Mouse (Mus musculus) C2C12 (cell line): ENCODE measurements around the gene Anp32e. TPM values are rescaled to one million over a fixed set of nuclear protein-coding genes. Genes with fewer than 3 reads are reported as not detected.

Experiments used
- H3K27me3 ChIP-seq: one replicate; pipeline ENCODE4 v1.6.1; 2011; ENCODE audit not compliant: control insufficient read depth, insufficient read depth, insufficient read length
- H3K36me3 ChIP-seq: one replicate; pipeline ENCODE4 v1.6.1; 2011; ENCODE audit not compliant: control insufficient read depth, insufficient read depth
- H3K4me3 ChIP-seq: one replicate; pipeline ENCODE4 v1.5.1; 2011; ENCODE audit warnings: mild to moderate bottlenecking, control low read depth; ENCODE audit not compliant: poor library complexity, insufficient read depth, severe bottlenecking
- H3K79me2 ChIP-seq: one replicate; pipeline ENCODE4 v1.6.1; 2011; ENCODE audit not compliant: control insufficient read depth, insufficient read depth
- H3K79me3 ChIP-seq: one replicate; pipeline ENCODE4 v1.6.1; 2011; ENCODE audit warnings: low read depth, control low read depth
- H3ac ChIP-seq: one replicate; pipeline ENCODE3; 2011; ENCODE audit warnings: low read depth; ENCODE audit not compliant: control insufficient read depth, insufficient read length
- CEBPB ChIP-seq: IDR thresholded peaks from one replicate; pipeline ENCODE4 v1.6.1; 2011; ENCODE audit warnings: low read depth, mild to moderate bottlenecking, control low read depth, moderate library complexity
- CTCF ChIP-seq: IDR thresholded peaks from one replicate; pipeline ENCODE4 v1.5.1; 2011; ENCODE audit not compliant: control insufficient read depth, insufficient read depth, insufficient read length
- FOSL1 ChIP-seq: IDR thresholded peaks from one replicate; pipeline ENCODE4 v1.8.0; 2011; ENCODE audit warnings: mild to moderate bottlenecking, low read length; ENCODE audit not compliant: poor library complexity, insufficient read depth, severe bottlenecking
- MAX ChIP-seq: IDR thresholded peaks from one replicate; pipeline ENCODE4 v1.6.1; 2011; ENCODE audit warnings: mild to moderate bottlenecking, control low read depth
- MYOD1 ChIP-seq: IDR thresholded peaks from one replicate; pipeline ENCODE4 v1.6.1; 2011; ENCODE audit warnings: low read depth; ENCODE audit not compliant: control insufficient read depth, insufficient read length
- MYOG ChIP-seq: IDR thresholded peaks from one replicate; pipeline ENCODE4 v1.6.1; 2011; ENCODE audit not compliant: control insufficient read depth, insufficient read length; ENCODE audit errors: extremely low read depth
- USF1 ChIP-seq: IDR thresholded peaks from one replicate; pipeline ENCODE4 v1.6.1; 2011; ENCODE audit warnings: low read depth, mild to moderate bottlenecking, control low read depth, moderate library complexity
- polyA plus RNA-seq: library from polyadenylated mRNA; unstranded; fragments of >200 nt; fragmentation: generic; extraction: Trizol; gene quantifications from one replicate; pipeline ENCODE4 v1.2.1, GENCODE M21; 2012; ENCODE audit warnings: missing spikeins

Gene Anp32e
- polyA plus RNA-seq, 1 experiment, result 66.3 TPM

GRCm38 (mm10) chr3:95980276-95980970 lies 51.4 kb downstream of the Anp32e start:
- no peak overlapping the region for H3ac ChIP-seq
- H3K79me3 ChIP-seq, result no peaks in the 10 kb centered on the region
- no peaks in the 10 kb centered on the region for H3K36me3 ChIP-seq
- H3K27me3 ChIP-seq, result no peaks in the 10 kb centered on the region
- no peak overlapping the region for H3K4me3 ChIP-seq
- peak; percentile 41 for TF ChIP-seq MAX
- TF ChIP-seq MYOG, result no peak
- TF ChIP-seq USF1, result peak; percentile 43
- peak; percentile 5 for TF ChIP-seq MYOD1
- TF ChIP-seq FOSL1, result peak; percentile 44
- TF ChIP-seq CTCF, result no peak
- TF ChIP-seq CEBPB, result no peak
- no peaks in the 10 kb centered on the region for H3K79me2 ChIP-seq

DNA sequence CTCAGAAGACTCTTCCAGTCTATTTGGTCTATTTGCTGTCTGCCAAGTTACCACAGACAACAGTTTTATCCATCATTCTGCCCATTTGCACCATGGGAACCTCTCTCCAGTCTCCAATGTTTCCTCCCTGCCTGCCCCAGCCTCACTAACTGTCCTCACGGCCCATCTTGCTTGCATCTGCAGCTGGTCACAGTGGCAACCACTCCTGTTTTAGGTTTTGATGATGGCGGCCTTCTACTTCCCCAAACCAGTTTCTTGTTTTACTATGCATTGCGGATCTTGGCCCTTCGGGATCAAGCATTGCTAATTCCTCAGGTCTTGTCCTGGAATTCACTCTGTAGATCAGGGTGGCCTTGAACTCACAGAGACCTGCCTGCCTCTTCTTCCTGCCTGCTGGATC lies 53.1 kb downstream of the Anp32e start:
- H3K36me3 ChIP-seq, result peaks cover 5% of the 10 kb centered on the region
- no peaks in the 10 kb centered on the region for H3K27me3 ChIP-seq
- no peak overlapping the region for H3K4me3 ChIP-seq
- no peaks in the 10 kb centered on the region for H3K79me3 ChIP-seq
- no peak overlapping the region for H3ac ChIP-seq
- H3K79me2 ChIP-seq, result no peaks in the 10 kb centered on the region
- TF ChIP-seq FOSL1 (no peak), MAX (no peak), MYOD1 (no peak)

DNA sequence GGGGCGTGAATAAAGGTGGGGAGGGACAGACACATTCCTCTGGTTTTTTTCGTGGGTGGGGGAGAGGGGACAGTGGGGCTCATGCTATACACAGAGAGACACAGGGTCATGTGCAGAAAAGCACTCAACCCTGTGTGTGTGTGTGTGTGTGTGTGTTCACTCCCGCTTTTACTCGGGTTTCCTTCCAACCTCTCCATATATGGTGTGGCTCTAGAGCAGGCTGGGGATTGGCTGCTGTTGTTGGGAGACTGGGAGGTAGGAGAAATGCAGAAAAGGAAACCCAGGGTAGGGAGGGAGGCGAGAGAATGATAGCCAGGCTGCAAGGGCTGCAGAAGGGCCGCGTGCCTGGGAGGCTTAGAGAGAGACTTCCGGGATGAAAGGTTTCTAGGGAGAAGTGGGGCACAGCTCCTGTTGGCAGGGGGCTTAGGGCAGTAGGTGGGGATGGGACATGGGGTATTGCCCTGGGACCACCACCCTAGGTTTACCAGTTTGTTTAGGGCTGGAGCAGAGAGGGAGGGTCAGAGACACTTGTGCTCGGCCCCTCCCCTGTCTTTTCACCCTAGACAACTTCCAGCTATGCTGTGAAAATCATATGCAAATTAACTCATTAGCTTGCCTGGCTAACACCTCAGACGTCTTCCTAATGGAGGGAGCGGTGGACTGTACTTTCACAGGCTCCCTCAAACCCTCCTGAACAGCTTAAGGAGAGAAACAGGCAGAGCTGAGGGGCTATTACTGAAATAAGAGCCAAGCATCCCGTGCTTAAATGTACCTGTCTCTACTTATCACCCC lies 56.4 kb downstream of the Anp32e start:
- Histone ChIP-seq H3K27me3 (no peaks in the 10 kb centered on the region), H3K79me2 (no peaks in the 10 kb centered on the region), H3K79me3 (no peaks in the 10 kb centered on the region), H3K4me3 (no peak overlapping the region), H3ac (peak overlapping the region; percentile 55), H3K36me3 (peaks cover 29% of the 10 kb centered on the region)
- no peak for TF ChIP-seq MYOG

DNA sequence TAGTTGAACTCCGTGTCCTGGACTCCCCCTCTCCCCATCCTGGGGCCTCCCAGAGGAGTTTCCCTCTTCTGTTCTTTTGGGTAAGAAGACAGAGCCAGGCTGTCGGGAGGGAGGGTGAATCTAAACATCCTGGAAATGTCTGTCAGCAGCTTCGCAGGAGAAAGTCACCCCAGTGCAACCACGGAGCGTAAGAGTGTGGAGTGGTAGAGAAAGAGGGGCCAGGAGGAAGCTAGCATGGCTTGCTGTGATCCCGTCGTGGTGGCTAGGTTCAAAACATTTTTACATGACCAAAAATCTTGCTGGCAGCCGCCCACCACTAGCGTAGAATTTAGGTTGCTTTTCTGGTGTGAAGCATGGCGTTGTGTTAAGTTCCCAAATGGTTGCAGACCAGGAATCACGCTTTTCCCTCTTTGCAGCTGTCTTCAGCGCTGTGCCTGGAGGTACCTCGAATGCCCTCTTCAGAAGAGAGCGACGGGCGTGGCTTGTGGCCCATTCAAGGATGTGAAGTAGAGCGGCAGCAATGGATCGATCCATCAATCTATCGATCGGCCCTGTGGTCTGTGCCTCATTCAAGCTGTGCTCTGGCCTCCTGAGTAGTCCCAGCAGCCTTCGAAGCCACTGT lies 57.1 kb downstream of the Anp32e start:
- Histone ChIP-seq H3K79me3 (no peaks in the 10 kb centered on the region), H3K4me3 (no peak overlapping the region)

DNA sequence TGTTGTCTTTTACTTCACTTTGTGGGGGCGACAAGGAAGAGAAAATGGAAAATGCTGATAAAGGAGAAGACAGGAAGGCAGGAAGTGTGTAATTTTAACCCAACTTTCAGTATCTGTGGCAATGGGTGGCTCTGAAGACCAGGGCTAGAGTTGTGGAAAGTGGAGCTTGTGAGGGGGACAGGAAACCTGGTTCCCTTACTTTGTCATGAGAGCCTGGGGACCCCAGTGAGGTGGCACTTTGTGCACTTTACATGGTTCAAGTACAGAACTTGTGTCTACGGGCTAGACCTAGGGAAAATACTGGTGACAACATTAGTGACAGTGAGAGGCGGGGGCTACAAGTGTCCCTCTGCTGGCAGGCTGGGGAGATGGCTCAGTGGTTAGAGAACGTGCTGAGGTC lies 57.9 kb downstream of the Anp32e start:
- H3K36me3 ChIP-seq, result peaks cover 44% of the 10 kb centered on the region

More for the DNA sequence above, 57.1 kb downstream of the Anp32e start:
- TF ChIP-seq MYOG (no peak), CEBPB (no peak), CTCF (no peak), MYOD1 (no peak), MAX (no peak), FOSL1 (no peak), USF1 (no peak)
- Histone ChIP-seq H3K27me3 (no peaks in the 10 kb centered on the region), H3K79me2 (no peaks in the 10 kb centered on the region), H3ac (no peak overlapping the region), H3K36me3 (peaks cover 36% of the 10 kb centered on the region)

More for the DNA sequence above, 57.9 kb downstream of the Anp32e start:
- no peaks in the 10 kb centered on the region for H3K79me3 ChIP-seq
- peaks cover under 1% of the 10 kb centered on the region for H3K79me2 ChIP-seq
- no peak overlapping the region for H3ac ChIP-seq
- TF ChIP-seq MAX (no peak), CTCF (no peak), USF1 (no peak), MYOD1 (no peak), CEBPB (no peak), FOSL1 (no peak), MYOG (no peak)
- H3K4me3 ChIP-seq, result no peak overlapping the region
- no peaks in the 10 kb centered on the region for H3K27me3 ChIP-seq
